Mouse (Mus musculus): ENCODE data around the gene Ace. TPM values are rescaled to one million over a fixed set of nuclear protein-coding genes. Genes with fewer than 3 reads are reported as not detected.
A peak's percentile ranks its signal among the peaks of the same experiment; 100 is the strongest.

The Ace gene
- polyA plus RNA-seq, 1 experiment from 2014 or later: 0.65 TPM

DNA sequence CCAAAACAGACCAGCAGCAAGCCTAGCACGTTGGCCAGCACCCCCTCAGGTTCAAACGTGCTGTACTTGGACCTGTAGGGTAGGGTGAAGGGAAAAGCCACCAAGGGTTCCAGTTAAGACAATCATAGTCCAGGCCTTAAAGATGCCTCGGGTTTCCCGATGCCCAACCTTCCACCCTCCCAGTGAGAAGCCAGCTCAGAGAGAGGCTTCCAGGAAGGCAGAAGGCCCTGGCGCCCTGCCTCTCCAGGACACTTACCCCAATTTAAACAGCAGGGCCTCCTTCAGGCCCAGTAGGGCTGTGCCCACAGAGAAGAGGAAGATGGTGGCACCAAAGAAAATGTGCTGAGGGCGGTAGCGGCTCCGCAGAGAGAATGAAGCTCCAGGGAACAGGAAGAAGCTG lies 32.2 kb upstream of the Ace start:
- no peak for DNase-seq (ENCODE audit: low spot score)
- Histone ChIP-seq H3K36me3 (no peaks in the 10 kb centered on the region), H3K27ac (no peak overlapping the region), H3K27me3 (ENCODE audit: insufficient read depth, poor library complexity, severe bottlenecking) (peaks cover 59% of the 10 kb centered on the region), H3K9me3 (no peaks in the 10 kb centered on the region), H3K4me3 (no peak overlapping the region), H3K4me1 (0 out of 2 replicates have a peak, but pooled peaks cover 4% of the 10 kb centered on the region)
- WGBS: 78% methylated on average over 8 of the region's 8 CpGs

DNA sequence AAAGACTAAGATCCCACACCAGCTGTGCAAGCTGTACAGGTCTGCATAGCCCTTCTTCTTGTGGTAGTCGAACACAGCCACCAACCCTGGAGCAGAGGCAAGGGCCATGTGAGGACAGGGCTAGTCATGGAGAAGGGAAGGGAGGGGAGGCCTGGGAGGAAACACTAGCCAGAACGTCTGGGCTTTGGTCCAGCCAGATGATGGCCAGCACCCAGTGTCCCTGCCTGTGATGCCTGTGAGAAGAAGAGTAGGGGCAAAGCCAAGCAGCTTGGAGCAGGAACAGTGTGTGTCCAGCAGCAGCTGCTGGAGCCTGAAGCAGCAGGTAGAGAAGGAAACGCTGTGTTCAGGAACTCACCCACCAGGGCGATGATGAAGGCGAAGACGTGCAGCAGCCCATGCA lies 31.5 kb upstream of the Ace start:
- Histone ChIP-seq H3K27me3 (ENCODE audit: insufficient read depth, poor library complexity, severe bottlenecking) (peaks cover 66% of the 10 kb centered on the region), H3K4me3 (no peak overlapping the region), H3K36me3 (no peaks in the 10 kb centered on the region), H3K4me1 (0 out of 2 replicates have a peak, but pooled peaks cover 4% of the 10 kb centered on the region), H3K9me3 (no peaks in the 10 kb centered on the region), H3K27ac (no peak overlapping the region)
- 84% methylated on average over 6 of the region's 6 CpGs for WGBS
- DNase-seq (ENCODE audit: low spot score): no peak

DNA sequence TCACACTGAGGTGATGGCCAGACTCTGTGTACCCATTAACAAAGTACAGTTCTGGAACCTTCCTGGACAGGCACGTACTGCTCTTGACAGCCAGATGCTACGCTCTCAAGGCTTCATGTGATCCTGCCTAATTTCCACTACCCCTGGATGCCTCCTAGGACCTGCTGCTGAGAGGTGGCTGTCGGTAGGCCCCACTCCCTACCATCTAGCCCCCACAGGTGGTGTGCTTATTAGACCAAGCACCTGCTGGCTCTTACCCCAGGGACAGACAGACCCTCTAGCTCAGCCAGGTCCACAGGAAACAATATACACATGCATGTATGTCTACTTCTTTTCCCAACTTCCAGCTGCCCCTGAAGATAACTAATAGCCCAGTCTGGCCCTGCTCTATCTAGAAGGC lies 30.8 kb upstream of the Ace start:
- Histone ChIP-seq H3K36me3 (no peaks in the 10 kb centered on the region), H3K4me1 (0 out of 2 replicates have a peak, but pooled peaks cover 4% of the 10 kb centered on the region), H3K4me3 (no peak overlapping the region), H3K9me3 (no peaks in the 10 kb centered on the region), H3K27me3 (ENCODE audit: insufficient read depth, poor library complexity, severe bottlenecking) (peaks cover 74% of the 10 kb centered on the region), H3K27ac (no peak overlapping the region)
- 78% methylated on average over 3 of the region's 3 CpGs for WGBS
- no peak for DNase-seq (ENCODE audit: low spot score)

GRCm38 (mm10) chr11:105938771-105939170 lies 29.0 kb upstream of the Ace start:
- Histone ChIP-seq H3K27ac (no peak overlapping the region), H3K4me3 (no peak overlapping the region), H3K4me1 (peaks cover 12% of the 10 kb centered on the region), H3K9me3 (no peaks in the 10 kb centered on the region), H3K27me3 (ENCODE audit: insufficient read depth, poor library complexity, severe bottlenecking) (peaks cover 92% of the 10 kb centered on the region), H3K36me3 (no peaks in the 10 kb centered on the region)
- DNase-seq (ENCODE audit: low spot score): no peak
- WGBS: 71% methylated on average over 9 of the region's 9 CpGs

- no peak for DNase-seq (ENCODE audit: low spot score)
- no peak overlapping the region for H3K27ac ChIP-seq
- H3K4me1 ChIP-seq: peaks cover 24% of the 10 kb centered on the region
- no peaks in the 10 kb centered on the region for H3K36me3 ChIP-seq
- peaks cover 93% of the 10 kb centered on the region for H3K27me3 ChIP-seq (ENCODE audit: insufficient read depth, poor library complexity, severe bottlenecking)
- H3K9me3 ChIP-seq: no peaks in the 10 kb centered on the region
- no peak overlapping the region for H3K4me3 ChIP-seq
- WGBS: 74% methylated on average over 8 of the region's 8 CpGs
These were observed 25.8 kb upstream of the Ace start for GRCm38 (mm10) chr11:105941973-105942372.

GRCm38 (mm10) chr11:105943133-105944102 lies 24.3 kb upstream of the Ace start:
- Histone ChIP-seq H3K27me3 (ENCODE audit: insufficient read depth, poor library complexity, severe bottlenecking) (peaks cover 90% of the 10 kb centered on the region), H3K4me3 (peak overlapping the region; percentile 81), H3K27ac (peak overlapping the region; percentile 85), H3K4me1 (peaks cover 29% of the 10 kb centered on the region), H3K9me3 (no peaks in the 10 kb centered on the region), H3K36me3 (no peaks in the 10 kb centered on the region)
- WGBS: 4% methylated on average over 47 of the region's 47 CpGs
- no peak for DNase-seq (ENCODE audit: low spot score)

DNA sequence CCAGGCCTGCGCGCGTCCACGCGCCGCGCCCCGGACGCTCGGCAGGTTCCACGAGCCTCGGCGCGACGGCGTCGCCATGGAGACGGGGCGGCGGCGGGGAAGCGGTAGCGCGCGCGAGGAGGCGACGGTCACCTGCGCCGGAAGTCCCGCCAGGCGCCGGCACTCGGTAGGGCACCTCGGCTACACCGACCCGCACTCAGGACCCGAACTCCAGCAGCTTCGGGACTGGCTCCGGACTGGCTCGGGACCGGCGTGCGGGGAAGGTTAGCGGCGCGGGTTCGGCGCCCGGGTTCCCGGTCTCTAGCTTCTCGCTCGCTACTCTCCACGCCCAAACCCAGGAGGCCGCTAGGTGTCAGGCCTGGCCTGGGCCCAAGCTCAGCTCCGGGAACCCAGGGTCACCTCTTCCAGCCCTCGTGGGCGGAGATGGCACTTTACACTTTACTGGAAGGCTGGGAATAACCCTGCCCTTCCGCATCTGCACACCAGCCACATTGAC lies 23.6 kb upstream of the Ace start:
- WGBS: under 1% methylated on average over 53 of the region's 59 CpGs
- Histone ChIP-seq H3K36me3 (no peaks in the 10 kb centered on the region), H3K4me1 (peaks cover 30% of the 10 kb centered on the region), H3K4me3 (peak overlapping the region; percentile 81), H3K9me3 (no peaks in the 10 kb centered on the region), H3K27ac (peak overlapping the region; percentile 85), H3K27me3 (ENCODE audit: insufficient read depth, poor library complexity, severe bottlenecking) (peaks cover 87% of the 10 kb centered on the region)
- peak; percentile 89 for DNase-seq (ENCODE audit: low spot score)

DNA sequence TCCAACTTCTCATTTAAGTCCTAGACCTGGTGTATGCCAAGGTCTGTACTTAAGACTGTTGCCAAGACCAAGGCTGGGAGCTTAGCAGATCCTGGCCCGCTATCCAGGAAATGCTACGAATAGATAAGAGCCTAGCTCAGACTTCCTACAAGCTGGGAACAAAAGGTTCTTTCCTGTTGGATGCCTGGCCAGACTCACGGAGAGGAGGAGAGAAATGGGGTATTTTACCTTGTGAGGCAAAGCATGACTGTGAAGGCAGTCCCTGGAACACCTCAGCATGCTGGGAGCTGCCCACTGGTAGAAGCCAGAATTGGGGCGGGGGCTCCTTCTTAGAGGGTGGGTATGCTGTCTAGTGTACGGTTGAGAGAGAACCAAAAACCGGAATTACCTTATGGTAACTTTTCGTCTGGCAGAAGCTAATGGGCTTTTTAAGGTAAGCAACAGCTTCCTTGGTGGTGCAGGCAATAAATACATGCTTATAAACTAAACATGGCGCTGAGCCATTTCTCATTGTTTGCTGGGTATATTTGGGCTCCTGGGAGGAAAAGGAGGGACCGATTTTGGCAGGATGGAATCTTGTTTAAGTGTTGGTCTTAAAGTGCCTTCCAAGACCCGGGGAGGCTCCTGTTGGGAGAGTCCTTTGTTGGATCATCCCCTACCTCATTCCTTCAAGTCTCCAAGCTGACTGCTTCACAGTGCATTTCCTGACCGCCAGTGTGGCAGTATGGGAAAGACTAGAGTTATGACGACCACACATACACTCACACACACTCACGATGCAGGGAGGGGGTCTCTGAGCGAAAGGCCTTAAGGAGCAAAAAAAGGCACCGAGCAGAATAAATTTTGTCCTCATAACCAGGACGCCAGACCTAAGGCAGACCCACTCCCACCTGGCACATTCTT lies 22.7 kb upstream of the Ace start:
- Histone ChIP-seq H3K36me3 (no peaks in the 10 kb centered on the region), H3K4me3 (peak overlapping the region; percentile 81), H3K4me1 (peaks cover 30% of the 10 kb centered on the region), H3K27ac (peak overlapping the region; percentile 85), H3K9me3 (no peaks in the 10 kb centered on the region), H3K27me3 (ENCODE audit: insufficient read depth, poor library complexity, severe bottlenecking) (peaks cover 86% of the 10 kb centered on the region)
- WGBS: 64% methylated on average over 16 of the region's 16 CpGs
- DNase-seq (ENCODE audit: low spot score): no peak

DNA sequence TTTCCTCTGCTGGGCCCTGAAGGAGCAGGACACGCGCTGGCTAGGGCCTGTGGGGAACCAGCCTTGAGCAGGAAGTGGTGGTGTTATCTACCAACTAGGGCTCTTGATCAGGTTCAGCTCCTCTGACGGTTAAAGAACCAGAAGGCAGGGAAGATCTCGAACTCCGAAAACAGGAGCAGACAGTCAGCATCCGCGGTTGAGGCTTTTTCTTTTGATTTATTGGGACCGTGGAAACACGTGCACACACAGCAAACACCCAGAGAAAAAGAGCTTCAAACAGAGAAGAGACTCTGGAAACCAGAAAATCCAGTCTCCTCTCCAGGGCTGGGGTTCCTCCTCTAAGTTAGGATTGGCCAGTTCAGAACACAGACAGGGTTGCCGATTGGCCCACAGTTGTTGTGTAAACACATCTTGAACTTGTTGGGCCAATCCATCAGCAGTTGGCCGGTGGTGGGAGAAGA lies 21.0 kb upstream of the Ace start:
- H3K36me3 ChIP-seq: no peaks in the 10 kb centered on the region
- no peaks in the 10 kb centered on the region for H3K9me3 ChIP-seq
- DNase-seq (ENCODE audit: low spot score): no peak
- H3K27ac ChIP-seq: no peak overlapping the region; the same call in 1 of the 2 replicates
- H3K27me3 ChIP-seq (ENCODE audit: insufficient read depth, poor library complexity, severe bottlenecking): peaks cover 73% of the 10 kb centered on the region
- H3K4me3 ChIP-seq: no peak overlapping the region
- 39% methylated on average over 11 of the region's 11 CpGs for WGBS
- peaks cover 33% of the 10 kb centered on the region for H3K4me1 ChIP-seq

GRCm38 (mm10) chr11:105948255-105948654 lies 19.5 kb upstream of the Ace start:
- DNase-seq (ENCODE audit: low spot score): no peak
- Histone ChIP-seq H3K27me3 (ENCODE audit: insufficient read depth, poor library complexity, severe bottlenecking) (peaks cover 73% of the 10 kb centered on the region), H3K4me1 (peaks cover 30% of the 10 kb centered on the region), H3K27ac (no peak overlapping the region), H3K36me3 (no peaks in the 10 kb centered on the region), H3K9me3 (no peaks in the 10 kb centered on the region), H3K4me3 (no peak overlapping the region)
- 65% methylated on average over 2 of the region's 2 CpGs for WGBS

GRCm38 (mm10) chr11:105950519-105950918 lies 17.2 kb upstream of the Ace start:
- H3K27me3 ChIP-seq (ENCODE audit: insufficient read depth, poor library complexity, severe bottlenecking): peaks cover 56% of the 10 kb centered on the region
- no peaks in the 10 kb centered on the region for H3K9me3 ChIP-seq
- H3K4me1 ChIP-seq: 0 out of 2 replicates have a peak, but pooled peaks cover 10% of the 10 kb centered on the region
- no peak overlapping the region for H3K27ac ChIP-seq
- no peak overlapping the region for H3K4me3 ChIP-seq
- 45% methylated on average over 4 of the region's 4 CpGs for WGBS
- no peak for DNase-seq (ENCODE audit: low spot score)
- no peaks in the 10 kb centered on the region for H3K36me3 ChIP-seq

- 60% methylated on average over 3 of the region's 3 CpGs for WGBS
- no peak for DNase-seq (ENCODE audit: low spot score)
- H3K27me3 ChIP-seq (ENCODE audit: insufficient read depth, poor library complexity, severe bottlenecking): peaks cover 46% of the 10 kb centered on the region
These were observed 16.1 kb upstream of the Ace start for GRCm38 (mm10) chr11:105951601-105952044.

More at GRCm38 (mm10) chr11:105951601-105952044, 16.1 kb upstream of the Ace start:
- Histone ChIP-seq H3K4me3 (no peak overlapping the region), H3K4me1 (0 out of 2 replicates have a peak, but pooled peaks cover 10% of the 10 kb centered on the region), H3K27ac (no peak overlapping the region), H3K9me3 (no peaks in the 10 kb centered on the region), H3K36me3 (no peaks in the 10 kb centered on the region)
